Mouse (Mus musculus) right cerebral cortex, postnatal 14 days (tissue): ENCODE data around the gene Postn.

ENCODE experiments used
- DNase-seq: peaks from one replicate; pipeline ENCODE4 v3.0.0; 2022

Gene Postn

DNA sequence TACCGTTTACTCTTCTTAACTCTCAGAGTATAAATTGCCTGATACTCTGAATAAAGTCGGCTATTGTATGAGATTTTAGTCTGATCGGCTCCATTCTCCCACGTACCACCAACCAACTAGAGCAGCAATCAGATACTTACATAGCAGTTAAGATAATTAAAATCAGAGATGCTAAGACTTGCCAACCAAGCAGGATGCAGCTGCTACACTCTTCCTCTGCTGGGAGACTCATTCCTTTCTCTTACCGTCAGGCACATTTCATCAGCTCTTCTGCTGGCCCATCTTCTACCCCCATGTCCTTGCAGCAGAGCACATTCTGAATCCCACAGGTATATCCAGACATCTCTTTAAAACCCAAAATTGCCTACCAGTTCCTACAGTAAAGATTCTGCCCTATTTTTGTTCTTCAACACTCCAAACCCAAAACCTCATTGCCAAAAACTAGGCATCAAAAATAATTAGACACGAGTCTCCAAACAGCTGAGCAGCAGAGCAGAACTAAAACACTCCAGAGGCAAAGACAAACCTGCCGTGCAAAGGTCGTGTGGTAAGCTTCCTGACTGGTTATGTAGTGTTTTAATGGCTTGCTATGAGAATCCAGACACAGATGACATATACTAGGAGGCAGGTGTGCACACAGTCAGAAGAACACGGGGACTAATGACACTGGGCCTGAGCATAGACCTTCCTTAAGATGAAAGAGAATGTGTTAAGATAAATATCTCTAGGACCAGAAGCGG, 59.5 kb downstream of the Postn start:
- no peak for DNase-seq

- DNase-seq = no peak
Measured at GRCm38 (mm10) chr3:54420983-54421382, 60.1 kb downstream of the Postn start.

DNA sequence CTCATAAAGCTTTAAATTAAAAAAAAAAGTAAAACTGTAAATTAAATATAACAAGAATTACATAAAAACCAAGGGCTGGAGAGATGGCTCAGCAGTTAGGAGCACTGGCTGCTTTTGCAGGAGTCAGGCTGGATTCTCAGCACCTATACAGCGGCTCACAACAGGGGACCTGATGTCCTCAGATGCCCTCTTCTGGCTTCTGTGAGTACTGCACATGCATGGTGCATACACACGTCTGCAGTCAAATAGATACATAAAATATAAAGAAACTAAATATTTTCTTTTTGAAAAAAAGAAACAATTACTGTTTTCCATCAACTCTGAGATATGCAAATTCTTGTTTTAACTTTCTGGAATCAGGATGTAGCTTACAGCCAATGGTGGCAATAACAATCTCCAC, 60.8 kb downstream of the Postn start:
- no peak for DNase-seq

- no peak for DNase-seq
Measured at GRCm38 (mm10) chr3:54424146-54424545, 63.2 kb downstream of the Postn start.

DNA sequence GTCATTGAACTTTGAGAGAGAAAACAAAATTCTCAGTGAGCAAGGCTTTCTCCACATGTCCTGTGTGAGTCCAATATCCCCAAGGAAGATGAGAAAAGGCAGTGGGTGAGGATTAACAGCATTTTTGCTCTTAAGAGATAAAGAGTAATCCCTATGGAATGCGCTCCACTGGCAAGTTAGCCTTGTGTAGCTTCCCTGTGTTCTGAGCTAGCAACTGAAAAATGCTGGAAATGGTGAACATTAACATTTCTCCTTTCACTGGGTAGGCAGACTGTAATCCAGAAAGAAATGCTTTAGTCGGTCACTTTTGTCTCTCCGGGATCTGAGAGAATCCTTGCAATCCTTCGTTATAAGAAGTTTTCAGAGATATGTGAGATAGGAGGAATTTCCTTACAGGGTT, 70.8 kb downstream of the Postn start:
- no peak for DNase-seq

DNA sequence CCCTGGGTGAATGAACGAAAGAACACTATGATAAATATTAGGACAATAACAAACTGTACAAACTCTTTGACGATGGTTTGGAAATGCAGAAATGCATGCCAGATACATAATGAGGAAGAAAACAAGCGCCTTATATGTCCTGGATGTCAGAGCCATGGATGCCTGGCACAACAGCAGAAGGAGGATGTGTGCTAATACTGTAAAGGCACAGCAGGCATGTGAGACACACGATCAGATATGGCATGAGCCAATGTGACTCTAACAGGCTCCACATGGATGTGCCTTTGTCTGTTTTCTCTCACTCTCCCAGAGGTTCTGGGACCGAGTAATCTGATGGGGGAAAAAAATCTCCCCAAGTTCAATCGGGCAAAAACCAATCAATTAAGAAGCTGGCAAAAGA, 71.3 kb downstream of the Postn start:
- DNase-seq = no peak

- no peak for DNase-seq
Measured at GRCm38 (mm10) chr3:54432605-54433004, 71.7 kb downstream of the Postn start.

DNA sequence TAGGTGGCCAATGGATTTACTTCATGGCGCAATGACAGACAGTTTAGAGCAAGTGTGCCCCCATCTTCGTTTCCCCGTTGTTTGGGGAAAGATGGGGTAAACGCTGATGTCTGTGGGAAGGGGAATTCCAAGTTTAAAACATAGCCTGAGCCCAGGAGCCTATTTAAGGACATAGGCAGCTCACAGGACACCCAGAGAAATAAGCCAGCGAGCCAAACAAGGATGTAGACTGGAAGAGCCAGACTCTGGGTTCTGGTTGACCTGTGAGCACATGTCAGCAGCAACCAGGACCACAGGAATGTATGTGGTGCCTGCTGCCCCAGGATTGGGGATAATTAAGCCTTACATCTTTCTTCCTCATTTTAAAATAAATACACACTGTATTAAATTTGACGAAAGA, 73.7 kb downstream of the Postn start:
- DNase-seq = no peak

- DNase-seq = no peak
Measured at GRCm38 (mm10) chr3:54436373-54436964, 75.6 kb downstream of the Postn start.
